Mouse (Mus musculus): ENCODE data around the gene Cyp2d12. TPM values are rescaled to one million over a fixed set of nuclear protein-coding genes. Genes with fewer than 3 reads are reported as not detected.
"Not testable (repeated sequence)": the region's sequence is repeated elsewhere in the genome, so short reads cannot be mapped to it uniquely, and the experiment has no call there.

Cyp2d12 gene
- polyA plus RNA-seq, 1 experiment from 2014 or later = not detected

DNA sequence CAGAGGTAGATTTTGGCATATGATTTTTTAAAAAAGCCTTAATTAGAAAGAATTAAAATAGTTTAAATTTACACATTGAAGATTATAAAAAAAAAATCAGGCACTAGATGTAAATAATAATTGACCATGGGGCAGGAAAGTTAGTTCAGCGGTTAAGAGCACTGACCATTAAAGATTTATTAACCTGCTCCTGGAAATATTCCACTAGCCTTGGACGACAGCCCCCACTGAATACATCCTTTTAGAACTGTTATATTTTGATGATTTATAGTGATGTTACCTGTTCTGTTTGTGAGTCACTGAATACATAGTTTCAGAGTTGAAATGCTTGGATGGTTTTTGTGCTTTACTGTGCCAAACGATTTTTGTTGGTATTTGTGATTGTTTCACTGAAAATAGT lies 11.9 kb upstream of the Cyp2d12 start:
- H3K4me1 ChIP-seq (ENCODE audit: insufficient read depth, low read depth, low read length); H3K27me3 ChIP-seq (replicated peaks; ENCODE audit: insufficient read depth, low read length); H3K9ac ChIP-seq (replicated peaks; ENCODE audit: low read depth); H3K36me3 ChIP-seq (ENCODE audit: insufficient read depth, low read length); ATAC-seq; H3K27ac ChIP-seq (ENCODE audit: low read length); DNase-seq (ENCODE audit: low spot score); H3K4me2 ChIP-seq (replicated peaks; ENCODE audit: low read depth, low read length); H3K4me3 ChIP-seq (ENCODE audit: low read depth, low read length); H3K9me3 ChIP-seq (ENCODE audit: low read length): not testable (repeated sequence)
- WGBS = 61% methylated on average over 3 of the region's 3 CpGs

DNA sequence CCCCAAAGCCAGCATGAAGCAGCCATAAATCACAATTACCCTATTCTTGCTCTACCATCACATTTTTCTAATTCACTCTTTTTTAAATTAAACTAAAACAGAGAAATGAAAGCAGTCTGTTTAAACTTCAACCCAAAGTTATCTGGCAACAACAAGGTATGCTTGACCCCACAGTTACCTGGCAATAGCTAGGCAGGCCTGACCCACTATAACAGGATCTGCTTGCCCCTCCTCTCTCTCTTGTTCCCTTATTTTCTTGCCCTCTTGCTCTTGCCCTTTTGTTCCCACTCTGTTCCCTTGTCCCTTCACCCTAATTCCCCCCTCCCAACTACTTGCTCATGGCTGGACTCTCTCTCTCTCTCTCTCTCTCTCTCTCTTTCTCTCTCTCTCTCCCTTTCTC lies 10.3 kb upstream of the Cyp2d12 start:
- H3K9me3 ChIP-seq (ENCODE audit: low read length); DNase-seq (ENCODE audit: low spot score); H3K4me3 ChIP-seq (ENCODE audit: low read depth, low read length); ATAC-seq; H3K36me3 ChIP-seq (ENCODE audit: insufficient read depth, low read length); H3K4me1 ChIP-seq (ENCODE audit: insufficient read depth, low read depth, low read length); H3K4me2 ChIP-seq (replicated peaks; ENCODE audit: low read depth, low read length); H3K27ac ChIP-seq (ENCODE audit: low read length); H3K27me3 ChIP-seq (replicated peaks; ENCODE audit: insufficient read depth, low read length); H3K9ac ChIP-seq (replicated peaks; ENCODE audit: low read depth): not testable (repeated sequence)

DNA sequence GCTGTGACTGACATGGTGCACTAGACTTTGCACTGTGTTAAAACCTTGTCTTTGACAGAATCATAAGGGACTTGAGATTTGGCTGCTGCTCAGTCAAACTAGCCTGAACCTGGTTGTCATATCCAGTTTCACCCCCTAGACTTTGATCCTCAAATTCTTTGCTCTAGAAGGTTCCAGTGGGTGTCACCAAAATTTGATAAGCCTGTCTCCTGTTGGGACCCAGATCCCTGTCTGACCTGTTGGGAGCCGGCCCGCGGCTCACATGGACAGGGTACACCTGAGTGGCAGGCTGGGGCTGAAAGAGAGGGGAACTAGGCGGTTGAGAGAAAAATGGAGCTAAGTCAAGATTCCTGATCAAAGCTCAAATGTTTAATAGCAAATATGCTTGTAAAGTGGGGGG lies 7.1 kb upstream of the Cyp2d12 start:
- not testable (repeated sequence) for H3K36me3 ChIP-seq (ENCODE audit: insufficient read depth, low read length); H3K4me2 ChIP-seq (replicated peaks; ENCODE audit: low read depth, low read length); H3K9me3 ChIP-seq (ENCODE audit: low read length); H3K4me3 ChIP-seq (ENCODE audit: low read depth, low read length); ATAC-seq; H3K27me3 ChIP-seq (replicated peaks; ENCODE audit: insufficient read depth, low read length); DNase-seq (ENCODE audit: low spot score); H3K9ac ChIP-seq (replicated peaks; ENCODE audit: low read depth); H3K4me1 ChIP-seq (ENCODE audit: insufficient read depth, low read depth, low read length); H3K27ac ChIP-seq (ENCODE audit: low read length)
- WGBS = 86% methylated on average over 4 of the region's 4 CpGs

DNA sequence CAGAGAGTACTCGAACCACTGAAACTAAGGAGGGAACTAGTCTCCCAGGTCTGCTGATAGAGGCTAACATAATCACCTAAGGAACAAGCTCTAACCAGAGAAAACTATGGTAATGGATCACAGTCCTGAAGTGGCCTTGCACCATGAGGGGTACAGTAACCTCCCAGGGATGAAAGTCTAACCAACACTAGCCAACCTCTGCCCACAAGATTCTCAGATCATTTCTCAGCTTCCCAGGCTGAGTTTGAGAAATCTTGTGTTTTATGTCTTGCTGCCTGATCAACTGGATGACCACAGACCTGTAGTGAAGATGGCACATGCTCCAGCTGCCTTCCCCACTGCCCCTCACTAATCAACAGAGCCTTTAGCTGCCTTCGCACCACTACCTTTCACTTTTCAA lies 1.7 kb upstream of the Cyp2d12 start:
- not testable (repeated sequence) for DNase-seq (ENCODE audit: low spot score); H3K9ac ChIP-seq (replicated peaks; ENCODE audit: low read depth); H3K4me2 ChIP-seq (replicated peaks; ENCODE audit: low read depth, low read length); H3K4me1 ChIP-seq (ENCODE audit: insufficient read depth, low read depth, low read length); H3K9me3 ChIP-seq (ENCODE audit: low read length); H3K27ac ChIP-seq (ENCODE audit: low read length); H3K36me3 ChIP-seq (ENCODE audit: insufficient read depth, low read length); H3K27me3 ChIP-seq (replicated peaks; ENCODE audit: insufficient read depth, low read length); H3K4me3 ChIP-seq (ENCODE audit: low read depth, low read length); ATAC-seq
- 86% methylated on average over 2 of the region's 2 CpGs for WGBS

DNA sequence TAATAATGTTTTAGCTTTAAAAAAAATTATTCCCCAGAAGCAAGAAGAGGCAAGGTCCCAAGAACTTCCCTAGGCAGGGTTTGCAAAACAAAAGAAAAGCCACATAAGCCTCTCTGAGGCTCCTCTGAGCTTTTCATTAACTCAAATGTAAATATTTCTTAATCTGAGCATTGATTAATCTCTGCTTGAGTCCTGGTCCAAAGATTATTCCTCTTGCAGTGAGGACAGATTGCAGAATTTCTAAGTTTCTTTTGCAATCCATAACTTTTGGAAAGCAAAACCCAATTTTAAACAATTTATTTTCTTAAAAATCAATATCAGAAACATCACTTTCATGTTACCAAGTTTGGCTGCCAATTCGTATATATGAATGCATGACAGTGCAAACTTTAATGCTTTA lies 18.0 kb downstream of the Cyp2d12 start:
- H3K9ac ChIP-seq (replicated peaks; ENCODE audit: low read depth) = no peak overlapping the region
- WGBS = 67% methylated on average over 1 of the region's 1 CpGs
- TF ChIP-seq CTCF (IDR thresholded peaks at IDR 0.05) (no peak), EP300 (IDR thresholded peaks at IDR 0.05) (no peak)
- H3K4me1 ChIP-seq (ENCODE audit: insufficient read depth, low read depth, low read length) = no peaks in the 10 kb centered on the region
- no peaks in the 10 kb centered on the region for H3K36me3 ChIP-seq (ENCODE audit: insufficient read depth, low read length)
- H3K4me2 ChIP-seq (replicated peaks; ENCODE audit: low read depth, low read length) = no peak overlapping the region
- H3K9me3 ChIP-seq (ENCODE audit: low read length) = no peaks in the 10 kb centered on the region
- H3K4me3 ChIP-seq (ENCODE audit: low read depth, low read length) = no peak overlapping the region
- H3K27me3 ChIP-seq (replicated peaks; ENCODE audit: insufficient read depth, low read length) = no peaks in the 10 kb centered on the region
- no peak overlapping the region for H3K27ac ChIP-seq (ENCODE audit: low read length)
- DNase-seq (ENCODE audit: low spot score) (no peak), ATAC-seq (no peak)

DNA sequence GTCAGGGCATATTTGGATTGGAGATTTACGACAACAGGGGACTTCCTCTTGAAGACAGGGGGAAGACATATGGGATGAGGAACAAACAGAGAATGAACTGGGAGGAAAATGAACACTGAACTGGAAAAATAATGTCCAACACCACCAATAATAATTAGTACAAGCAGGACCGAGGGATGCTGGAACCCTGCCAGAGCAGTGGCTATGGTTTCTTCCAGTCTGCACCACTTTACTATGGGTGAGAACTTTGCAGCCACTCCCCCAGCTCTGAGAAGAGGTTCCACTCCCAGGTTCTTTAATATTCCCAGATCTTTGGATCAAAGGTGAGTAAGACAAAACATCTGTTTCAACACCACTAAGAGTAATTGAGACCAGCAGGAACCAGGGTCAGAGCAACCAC lies 24.2 kb downstream of the Cyp2d12 start:
- DNase-seq (ENCODE audit: low spot score) = no peak
- H3K27me3 ChIP-seq (replicated peaks; ENCODE audit: insufficient read depth, low read length) = no peaks in the 10 kb centered on the region
- H3K9me3 ChIP-seq (ENCODE audit: low read length) = no peaks in the 10 kb centered on the region
- H3K9ac ChIP-seq (replicated peaks; ENCODE audit: low read depth) = no peak overlapping the region
- TF ChIP-seq EP300 (IDR thresholded peaks at IDR 0.05) (no peak), CTCF (IDR thresholded peaks at IDR 0.05) (no peak)
- H3K36me3 ChIP-seq (ENCODE audit: insufficient read depth, low read length) = no peaks in the 10 kb centered on the region
- no peak for ATAC-seq
- WGBS = 65% methylated on average over 2 of the region's 2 CpGs
- H3K4me1 ChIP-seq (ENCODE audit: insufficient read depth, low read depth, low read length) = no peaks in the 10 kb centered on the region
- no peak overlapping the region for H3K4me2 ChIP-seq (replicated peaks; ENCODE audit: low read depth, low read length)
- H3K27ac ChIP-seq (ENCODE audit: low read length) = no peak overlapping the region
- no peak overlapping the region for H3K4me3 ChIP-seq (ENCODE audit: low read depth, low read length)

DNA sequence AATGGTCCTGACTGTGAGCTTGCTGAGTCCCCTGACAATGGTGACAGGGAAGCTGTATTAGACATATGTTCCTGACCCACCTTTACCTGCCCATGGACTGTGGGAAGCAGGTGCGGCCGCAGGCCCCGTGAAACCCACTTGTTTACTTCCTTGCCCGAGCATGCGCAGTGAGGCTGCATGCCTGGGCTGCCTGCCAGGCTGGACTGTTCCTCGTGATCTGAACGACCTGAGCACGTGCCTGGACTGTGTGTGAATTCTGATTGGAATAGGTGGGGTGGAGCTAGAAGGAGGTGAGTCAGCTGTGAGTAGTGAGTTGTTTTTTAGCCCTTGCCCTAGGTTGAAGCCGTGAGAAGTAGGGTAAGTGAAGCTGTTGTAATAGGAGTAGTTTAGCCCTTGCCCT lies 27.7 kb downstream of the Cyp2d12 start:
- 61% methylated on average over 9 of the region's 9 CpGs for WGBS
- Histone ChIP-seq H3K9ac (replicated peaks; ENCODE audit: low read depth) (no peak overlapping the region), H3K27ac (ENCODE audit: low read length) (no peak overlapping the region), H3K4me1 (ENCODE audit: insufficient read depth, low read depth, low read length) (no peaks in the 10 kb centered on the region), H3K4me2 (replicated peaks; ENCODE audit: low read depth, low read length) (no peak overlapping the region), H3K9me3 (ENCODE audit: low read length) (no peaks in the 10 kb centered on the region), H3K36me3 (ENCODE audit: insufficient read depth, low read length) (no peaks in the 10 kb centered on the region), H3K4me3 (ENCODE audit: low read depth, low read length) (no peak overlapping the region), H3K27me3 (replicated peaks; ENCODE audit: insufficient read depth, low read length) (no peaks in the 10 kb centered on the region)
- DNase-seq (ENCODE audit: low spot score) (no peak), ATAC-seq (no peak)
- no peak for TF ChIP-seq EP300 (IDR thresholded peaks at IDR 0.05)
- TF ChIP-seq CTCF (IDR thresholded peaks at IDR 0.05) = no peak

Small RNA genes within 50 kb of the gene (microRNA-seq; reads per million reads assigned to microRNA genes)
- gene Gm27924 = not detected
- gene Gm28023 = not detected

Other genes starting within 250 kb of the Cyp2d12 start
- gene Naga, start 216.1 kb upstream of the Cyp2d12 start, polyA plus RNA-seq (2015; fragmentation: Nextera tagmentation; extraction: Ambion mirVana) = 73.0 and 75.4 TPM in 2 replicates
- 8.4 TPM in 2 replicates for gene Pheta2, start 216.1 kb upstream of the Cyp2d12 start, polyA plus RNA-seq (2015; fragmentation: Nextera tagmentation; extraction: Ambion mirVana)
- 241 and 276 TPM in 2 replicates for gene Smdt1, start 216.1 kb upstream of the Cyp2d12 start, polyA plus RNA-seq (2015; fragmentation: Nextera tagmentation; extraction: Ambion mirVana)
- gene Ndufa6, start 200.8 kb upstream of the Cyp2d12 start, polyA plus RNA-seq (2015; fragmentation: Nextera tagmentation; extraction: Ambion mirVana) = 439 and 454 TPM in 2 replicates
- 13.3 and 14.2 TPM in 2 replicates for gene Cyp2d22, start 174.8 kb upstream of the Cyp2d12 start, polyA plus RNA-seq (2015; fragmentation: Nextera tagmentation; extraction: Ambion mirVana)
- not detected in 2 replicates for gene Cyp2d11, start 161.1 kb upstream of the Cyp2d12 start, polyA plus RNA-seq (2015; fragmentation: Nextera tagmentation; extraction: Ambion mirVana)
- not detected in 2 replicates for gene Cyp2d10, start 147.9 kb upstream of the Cyp2d12 start, polyA plus RNA-seq (2015; fragmentation: Nextera tagmentation; extraction: Ambion mirVana)
- not detected in 2 replicates for gene Cyp2d9, start 121.6 kb upstream of the Cyp2d12 start, polyA plus RNA-seq (2015; fragmentation: Nextera tagmentation; extraction: Ambion mirVana)
- gene Cyp2d34, start 65.9 kb downstream of the Cyp2d12 start, polyA plus RNA-seq (2015; fragmentation: Nextera tagmentation; extraction: Ambion mirVana) = not detected in 2 replicates
- gene Cyp2d40, start 209.1 kb downstream of the Cyp2d12 start, polyA plus RNA-seq (2015; fragmentation: Nextera tagmentation; extraction: Ambion mirVana) = not detected in 2 replicates
- gene Cyp2d26, start 239.2 kb downstream of the Cyp2d12 start, polyA plus RNA-seq (2015; fragmentation: Nextera tagmentation; extraction: Ambion mirVana) = not detected in 2 replicates